Mouse (Mus musculus) kidney, postnatal 0 days (tissue): Measurements from ENCODE around the gene Mllt3. TPM values are rescaled to one million over a fixed set of nuclear protein-coding genes. Genes with fewer than 3 reads are reported as not detected.

Source experiments
- ATAC-seq: fragments of 200-750 bp; cut with Nextera tagmentation; replicated peaks from 2 replicates; pipeline ENCODE4 v1.8.0; 2017; ENCODE audit warnings: low read depth, moderate number of reproducible peaks, moderate TSS enrichment, moderate library complexity; ENCODE audit not compliant: low FRiP score
- DNase-seq: peaks from one replicate; pipeline ENCODE4 v3.0.0-alpha.2; 2016; ENCODE audit warnings: low spot score
- H3K27ac ChIP-seq: fragments of 300-500 bp; sonication (generic); 2 replicates; pipeline ENCODE4 v1.5.1; 2014; ENCODE audit warnings: mild to moderate bottlenecking
- H3K27me3 ChIP-seq: fragments of 300-500 bp; sonication (generic); 2 replicates; pipeline ENCODE4 v1.6.1; 2014; ENCODE audit warnings: low read length, mixed read lengths; ENCODE audit not compliant: insufficient read depth
- H3K36me3 ChIP-seq: fragments of 300-500 bp; sonication (generic); 2 replicates; pipeline ENCODE4 v1.6.1; 2014; ENCODE audit warnings: low read length, mixed read lengths; ENCODE audit not compliant: insufficient read depth
- H3K4me1 ChIP-seq: fragments of 300-500 bp; sonication (generic); replicated peaks from 2 replicates; pipeline ENCODE4 v1.6.1; 2014; ENCODE audit warnings: antibody characterized with exemption, low read length, mixed read lengths; ENCODE audit not compliant: insufficient read depth
- H3K4me2 ChIP-seq: fragments of 300-500 bp; sonication (generic); 2 replicates; pipeline ENCODE4 v1.6.1; 2014; ENCODE audit warnings: mild to moderate bottlenecking, low read length, moderate library complexity, mixed read lengths
- H3K4me3 ChIP-seq: fragments of 300-500 bp; sonication (generic); replicated peaks from 2 replicates; pipeline ENCODE4 v1.5.1; 2014; ENCODE audit warnings: low read depth, low read length
- H3K9ac ChIP-seq: fragments of 300-500 bp; sonication (generic); 2 replicates; pipeline ENCODE4 v1.6.1; 2014; ENCODE audit warnings: low read depth, low read length
- H3K9me3 ChIP-seq: fragments of 300-500 bp; sonication (generic); replicated peaks from 2 replicates; pipeline ENCODE4 v1.6.1; 2016; ENCODE audit warnings: low read length, inconsistent platforms, mixed read lengths
- CTCF ChIP-seq: IDR thresholded peaks from 2 replicates; pipeline ENCODE4 v1.5.1; 2016; ENCODE audit warnings: antibody characterized with exemption, low read depth, mild to moderate bottlenecking, moderate library complexity
- WGBS: fragments of 180-500 bp; shearing (Covaris S2); extraction: QIAGEN DNeasy Blood & Tissue Kit; methylation state at CpG from one replicate; pipeline ENCODE4 v1.1.7; 2014; 5-methylcytosine and 5-hydroxymethylcytosine counted together
- polyA plus RNA-seq: library from polyadenylated mRNA; unstranded; fragments of >200 nt; fragmentation: Nextera tagmentation; extraction: Ambion mirVana; gene quantifications from 2 replicates; pipeline ENCODE4 v1.2.1, GENCODE M21; 2015

Mllt3 gene
- polyA plus RNA-seq, 1 experiment from 2014 or later = 28.9 TPM

DNA sequence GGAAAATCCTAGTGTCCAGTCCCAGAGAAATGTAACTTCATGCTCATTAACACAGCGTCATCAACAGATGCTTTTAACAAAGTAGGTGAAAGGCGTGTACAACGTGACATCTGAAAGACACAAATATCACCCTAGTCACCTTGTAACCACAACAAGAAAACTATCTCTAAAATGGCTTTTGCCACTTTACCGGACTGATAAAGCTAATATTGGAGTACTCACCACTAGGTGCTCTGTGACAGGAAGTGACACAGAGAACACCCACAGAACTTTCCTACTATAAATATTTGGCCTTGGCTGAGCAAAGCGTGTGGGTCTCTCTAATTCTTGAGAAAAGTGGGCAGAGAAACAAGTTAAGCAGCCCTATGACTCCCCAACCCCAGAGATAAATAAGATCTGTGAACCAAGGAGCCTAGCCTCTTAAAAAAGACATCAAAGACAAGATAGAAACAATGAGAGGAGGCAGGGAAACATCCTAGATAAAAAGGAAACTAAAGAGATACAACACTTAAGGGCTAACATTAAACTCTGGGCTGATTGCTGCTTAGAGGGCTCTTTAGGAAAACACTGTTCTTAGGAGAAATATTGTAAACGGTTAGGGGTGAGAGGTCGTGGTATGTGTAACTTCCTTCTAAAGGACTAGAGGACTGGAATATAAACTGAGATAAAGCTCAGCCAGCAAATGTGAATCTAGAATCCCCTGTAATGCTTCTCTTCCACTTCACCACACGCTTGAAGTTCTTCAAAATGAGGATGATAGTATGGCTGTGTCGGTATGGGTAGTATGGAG is 29.8 kb downstream of the Mllt3 start:
- H3K27me3 ChIP-seq = no peaks in the 10 kb centered on the region
- no peaks in the 10 kb centered on the region for H3K4me1 ChIP-seq
- H3K36me3 ChIP-seq = no peaks in the 10 kb centered on the region
- H3K4me3 ChIP-seq = no peak overlapping the region
- H3K9me3 ChIP-seq = no peaks in the 10 kb centered on the region
- no peak for DNase-seq
- H3K27ac ChIP-seq = no peak overlapping the region
- H3K9ac ChIP-seq = no peak overlapping the region
- no peak overlapping the region for H3K4me2 ChIP-seq
- TF ChIP-seq CTCF = no peak
- no peak for ATAC-seq
- WGBS = 71% methylated on average over 9 of the region's 9 CpGs

DNA sequence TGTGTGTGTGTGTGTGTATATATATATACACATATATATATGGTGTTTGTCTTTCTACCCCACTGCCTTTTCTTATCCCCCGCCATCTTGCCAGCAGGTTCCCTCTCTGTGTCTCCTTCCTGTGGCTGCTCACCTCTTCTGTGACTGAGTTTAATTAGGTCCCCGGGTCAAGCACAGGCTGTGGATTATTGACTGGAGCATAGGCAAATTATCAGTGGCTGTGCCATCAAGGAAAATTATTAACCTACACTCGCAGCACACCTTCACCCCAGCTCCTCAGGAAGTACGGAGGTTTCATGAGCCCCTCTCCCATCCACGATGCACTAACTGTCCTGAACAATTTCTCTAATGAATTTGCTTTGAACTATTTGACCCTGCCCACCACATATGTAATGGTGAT is 41.5 kb downstream of the Mllt3 start:
- Histone ChIP-seq H3K4me3 (no peak overlapping the region), H3K4me1 (no peaks in the 10 kb centered on the region), H3K36me3 (peaks cover 4% of the 10 kb centered on the region; the same call in 1 of the 2 replicates), H3K9ac (no peak overlapping the region), H3K27ac (no peak overlapping the region), H3K4me2 (no peak overlapping the region), H3K9me3 (no peaks in the 10 kb centered on the region), H3K27me3 (no peaks in the 10 kb centered on the region)
- 0 out of 2 replicates have a peak, but pooled peaks have one; percentile 36 for ATAC-seq
- no peak for TF ChIP-seq CTCF
- WGBS = 66% methylated on average over 5 of the region's 5 CpGs
- DNase-seq = no peak

DNA sequence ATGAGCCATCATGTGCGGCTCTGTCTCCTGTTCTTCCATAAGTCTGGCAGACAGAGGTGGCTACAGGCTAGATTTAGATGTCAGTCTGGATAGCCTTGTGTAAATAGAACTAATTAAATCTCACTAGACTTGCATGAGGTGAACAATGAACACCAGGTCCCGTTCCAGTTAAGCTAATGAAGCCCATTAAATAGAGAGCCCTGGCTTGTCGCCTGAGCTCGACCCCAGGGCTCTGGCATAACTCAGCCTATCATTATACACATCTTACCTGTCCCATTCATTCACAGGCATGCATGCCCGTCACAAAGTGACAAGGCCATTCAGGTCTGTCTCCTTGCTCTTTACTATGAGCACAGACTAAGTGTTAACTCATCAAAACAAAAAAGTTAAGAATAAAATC is 42.2 kb downstream of the Mllt3 start:
- 72% methylated on average over 5 of the region's 5 CpGs for WGBS
- Histone ChIP-seq H3K4me3 (no peak overlapping the region), H3K4me2 (no peak overlapping the region), H3K4me1 (no peaks in the 10 kb centered on the region), H3K9ac (no peak overlapping the region), H3K27ac (0 out of 2 replicates have a peak overlapping the region, but pooled peaks have one; percentile 5), H3K36me3 (peaks cover 2% of the 10 kb centered on the region; the same call in 1 of the 2 replicates), H3K9me3 (no peaks in the 10 kb centered on the region), H3K27me3 (no peaks in the 10 kb centered on the region)
- TF ChIP-seq CTCF = no peak
- DNase-seq (no peak), ATAC-seq (no peak)

DNA sequence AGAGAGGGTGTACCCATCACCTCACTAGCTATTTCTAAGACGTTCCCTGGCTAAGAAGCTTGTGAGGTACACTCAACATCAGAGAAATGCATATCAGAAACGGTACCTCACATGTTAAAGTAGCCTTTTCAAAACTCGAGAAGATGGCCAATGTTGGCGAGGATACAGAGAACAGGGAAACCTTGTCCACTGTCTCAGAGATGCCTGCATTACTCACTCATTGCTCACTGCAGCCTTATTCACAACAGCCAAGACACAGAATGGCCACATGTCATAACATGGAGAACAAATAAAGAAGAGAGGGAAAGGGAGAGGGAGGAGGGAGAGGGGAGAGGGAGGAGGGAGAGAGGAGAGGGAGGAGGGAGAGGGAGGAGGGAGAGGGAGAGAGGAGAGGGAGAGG is 47.9 kb downstream of the Mllt3 start:
- ATAC-seq (no peak), DNase-seq (no peak)
- Histone ChIP-seq H3K4me1 (peaks cover 16% of the 10 kb centered on the region; the same call in 1 of the 2 replicates), H3K4me3 (no peak overlapping the region), H3K9me3 (no peaks in the 10 kb centered on the region), H3K27ac (peak overlapping the region; percentile 60), H3K9ac (no peak overlapping the region), H3K27me3 (no peaks in the 10 kb centered on the region), H3K36me3 (no peaks in the 10 kb centered on the region), H3K4me2 (no peak overlapping the region)
- 62% methylated on average over 4 of the region's 4 CpGs for WGBS
- no peak for TF ChIP-seq CTCF

- peak; percentile 66; the same call in 1 of the 2 replicates for ATAC-seq
- TF ChIP-seq CTCF = no peak
- H3K27ac ChIP-seq = peak overlapping the region; percentile 60
- no peaks in the 10 kb centered on the region for H3K36me3 ChIP-seq
- peak; percentile 70 for DNase-seq
- H3K4me2 ChIP-seq = no peak overlapping the region
- H3K9ac ChIP-seq = no peak overlapping the region
- no peaks in the 10 kb centered on the region for H3K27me3 ChIP-seq
- peaks cover 16% of the 10 kb centered on the region; the same call in 1 of the 2 replicates for H3K4me1 ChIP-seq
- H3K9me3 ChIP-seq = no peaks in the 10 kb centered on the region
- WGBS = 32% methylated on average over 3 of the region's 3 CpGs
- H3K4me3 ChIP-seq = no peak overlapping the region
Observed at GRCm38 (mm10) chr4:87984589-87984988, 48.6 kb downstream of the Mllt3 start.

DNA sequence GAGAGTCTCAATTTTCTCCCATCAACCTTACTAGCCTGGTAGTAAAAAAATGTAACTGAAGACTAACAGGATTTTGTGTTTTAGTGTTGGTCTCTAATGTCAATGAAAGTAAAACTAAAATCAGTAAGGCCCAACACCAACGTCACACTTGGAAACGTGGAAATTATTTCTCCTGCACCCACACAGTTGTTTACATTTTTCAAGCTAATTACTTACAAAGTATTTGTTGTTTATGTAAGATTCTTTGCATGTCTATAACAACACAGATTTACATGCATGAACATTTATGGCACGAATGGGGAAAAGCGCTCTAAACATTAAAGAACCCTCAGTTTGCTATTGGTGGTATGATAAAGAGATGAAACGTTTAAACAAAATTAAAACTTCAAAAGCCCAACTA is 49.1 kb downstream of the Mllt3 start:
- Histone ChIP-seq H3K27me3 (no peaks in the 10 kb centered on the region), H3K27ac (no peak overlapping the region), H3K4me3 (no peak overlapping the region), H3K9me3 (no peaks in the 10 kb centered on the region), H3K4me2 (0 out of 2 replicates have a peak overlapping the region, but pooled peaks have one; percentile 1), H3K36me3 (no peaks in the 10 kb centered on the region), H3K4me1 (peaks cover 16% of the 10 kb centered on the region; the same call in 1 of the 2 replicates), H3K9ac (no peak overlapping the region)
- DNase-seq = no peak
- ATAC-seq = no peak
- WGBS = 64% methylated on average over 5 of the region's 5 CpGs
- no peak for TF ChIP-seq CTCF
